Mouse (Mus musculus): ENCODE results near the gene Lrrc32.

The Lrrc32 gene

GRCm38 (mm10) chr7:98489131-98489530 is at the start of gene Lrrc32:
Lrrc32 (plus strand) TSS chr7:98489283.
- in situ Hi-C loops (cut with MboI, MseI), result loop anchor here (5.0 to 10.0 kb wide), 2 partner anchors 93 to 206 kb away; no protein-coding TSS in a partner anchor

GRCm38 (mm10) chr7:98439956-98440466 is 49.1 kb upstream of the Lrrc32 start, which contains the start of gene Gucy2d:
Gucy2d (plus strand) TSS chr7:98440416.
- in situ Hi-C loops (cut with MboI, MseI), result loop anchor here (5.0 kb wide), 1 partner anchor 88 kb away; no protein-coding TSS in a partner anchor

GRCm38 (mm10) chr7:98446873-98447272 is 42.2 kb upstream of the Lrrc32 start:
- in situ Hi-C loops (cut with MboI, MseI), result no loop called here

GRCm38 (mm10) chr7:98447585-98448308 is 41.3 kb upstream of the Lrrc32 start:
- in situ Hi-C loops (cut with MboI, MseI), result no loop called here

- in situ Hi-C loops (cut with MboI, MseI), result no loop called here
Measured at GRCm38 (mm10) chr7:98448309-98448630, 40.8 kb upstream of the Lrrc32 start.

- in situ Hi-C loops (cut with MboI, MseI), result no loop called here
Measured at GRCm38 (mm10) chr7:98449696-98450095, 39.4 kb upstream of the Lrrc32 start.

- in situ Hi-C loops (cut with MboI, MseI), result no loop called here
Measured at GRCm38 (mm10) chr7:98454397-98455120, 34.5 kb upstream of the Lrrc32 start.

GRCm38 (mm10) chr7:98460319-98460718 is 28.8 kb upstream of the Lrrc32 start:
- in situ Hi-C loops (cut with MboI, MseI), result no loop called here

- in situ Hi-C loops (cut with MboI, MseI), result no loop called here
Measured at GRCm38 (mm10) chr7:98469089-98469488, 20.0 kb upstream of the Lrrc32 start.

- in situ Hi-C loops (cut with MboI, MseI), result no loop called here
Measured at GRCm38 (mm10) chr7:98472529-98472928, 16.6 kb upstream of the Lrrc32 start.

GRCm38 (mm10) chr7:98474558-98474957 is 14.5 kb upstream of the Lrrc32 start:
- in situ Hi-C loops (cut with MboI, MseI), result no loop called here

- in situ Hi-C loops (cut with MboI, MseI), result no loop called here
Measured at GRCm38 (mm10) chr7:98477153-98477552, 11.9 kb upstream of the Lrrc32 start.

- in situ Hi-C loops (cut with MboI, MseI), result loop anchor here (10.0 kb wide), 1 partner anchor 214 kb away; no protein-coding TSS in a partner anchor
Measured at GRCm38 (mm10) chr7:98480481-98480880, 8.6 kb upstream of the Lrrc32 start.

GRCm38 (mm10) chr7:98481066-98481734 is 7.9 kb upstream of the Lrrc32 start:
- in situ Hi-C loops (cut with MboI, MseI), result loop anchor here (10.0 kb wide), 1 partner anchor 214 kb away; no protein-coding TSS in a partner anchor

- in situ Hi-C loops (cut with MboI, MseI), result loop anchor here (10.0 kb wide), 1 partner anchor 213 kb away; no protein-coding TSS in a partner anchor
Measured at GRCm38 (mm10) chr7:98481861-98482260, 7.2 kb upstream of the Lrrc32 start.

- in situ Hi-C loops (cut with MboI, MseI), result loop anchor here (10.0 kb wide), 1 partner anchor 212 kb away; no protein-coding TSS in a partner anchor
Measured at GRCm38 (mm10) chr7:98482551-98483267, 6.4 kb upstream of the Lrrc32 start.

- in situ Hi-C loops (cut with MboI, MseI), result loop anchor here (10.0 kb wide), 1 partner anchor 212 kb away; no protein-coding TSS in a partner anchor
Measured at GRCm38 (mm10) chr7:98483268-98483607, 5.8 kb upstream of the Lrrc32 start.

- in situ Hi-C loops (cut with MboI, MseI), result loop anchor here (5.0 to 10.0 kb wide), 2 partner anchors 97 to 210 kb away; no protein-coding TSS in a partner anchor
Measured at GRCm38 (mm10) chr7:98484878-98485277, 4.2 kb upstream of the Lrrc32 start.

- in situ Hi-C loops (cut with MboI, MseI), result loop anchor here (5.0 to 10.0 kb wide), 2 partner anchors 97 to 209 kb away; no protein-coding TSS in a partner anchor
Measured at GRCm38 (mm10) chr7:98485508-98485907, 3.6 kb upstream of the Lrrc32 start.

- in situ Hi-C loops (cut with MboI, MseI), result loop anchor here (5.0 to 10.0 kb wide), 2 partner anchors 96 to 208 kb away; no protein-coding TSS in a partner anchor
Measured at GRCm38 (mm10) chr7:98486471-98486917, 2.6 kb upstream of the Lrrc32 start.

All from regulatory T cell (primary cell).